Mouse (Mus musculus): ENCODE results near the gene Setd1a. TPM values are rescaled to one million over a fixed set of nuclear protein-coding genes. Genes with fewer than 3 reads are reported as not detected.
A peak's percentile ranks its signal among the peaks of the same experiment; 100 is the strongest.
"Not testable (repeated sequence)": the region's sequence is repeated elsewhere in the genome, so short reads cannot be mapped to it uniquely, and the experiment has no call there.

Gene Setd1a
- polyA plus RNA-seq, 1 experiment from 2014 or later, result 21.1 TPM

- ATAC-seq (ENCODE audit: insufficient read depth, low FRiP score, low read depth), result no peak
- H3K4me3 ChIP-seq (replicated peaks), result no peak overlapping the region
- H3K36me3 ChIP-seq, result no peaks in the 10 kb centered on the region
- 52% methylated on average over 13 of the region's 13 CpGs for WGBS
- no peaks in the 10 kb centered on the region for H3K27me3 ChIP-seq (replicated peaks)
- H3K27ac ChIP-seq, result no peak overlapping the region
- H3K9ac ChIP-seq, result no peak overlapping the region
- no peak overlapping the region for H3K4me2 ChIP-seq
- H3K9me3 ChIP-seq, result no peaks in the 10 kb centered on the region
- peaks cover 3% of the 10 kb centered on the region; the same call in 1 of the 2 replicates for H3K4me1 ChIP-seq
Observed at GRCm38 (mm10) chr7:127820836-127821509, 44.5 kb downstream of the Setd1a start.

- no peaks in the 10 kb centered on the region for H3K9me3 ChIP-seq
- H3K27me3 ChIP-seq (replicated peaks), result no peaks in the 10 kb centered on the region
- H3K9ac ChIP-seq, result no peak overlapping the region
- H3K4me2 ChIP-seq, result no peak overlapping the region
- no peak for ATAC-seq (ENCODE audit: insufficient read depth, low FRiP score, low read depth)
- no peak overlapping the region for H3K4me3 ChIP-seq (replicated peaks)
- 79% methylated on average over 3 of the region's 3 CpGs for WGBS
- no peak overlapping the region for H3K27ac ChIP-seq
- H3K36me3 ChIP-seq, result no peaks in the 10 kb centered on the region
- H3K4me1 ChIP-seq, result peaks cover 3% of the 10 kb centered on the region; the same call in 1 of the 2 replicates
Observed at GRCm38 (mm10) chr7:127822494-127822893, 46.0 kb downstream of the Setd1a start.

- no peaks in the 10 kb centered on the region for H3K9me3 ChIP-seq
- peaks cover 3% of the 10 kb centered on the region; the same call in 1 of the 2 replicates for H3K4me1 ChIP-seq
- 63% methylated on average over 11 of the region's 11 CpGs for WGBS
- no peak overlapping the region for H3K27ac ChIP-seq
- H3K9ac ChIP-seq, result peak overlapping the region; percentile 52
- peak overlapping the region; percentile 70 for H3K4me2 ChIP-seq
- H3K27me3 ChIP-seq (replicated peaks), result no peaks in the 10 kb centered on the region
- H3K36me3 ChIP-seq, result no peaks in the 10 kb centered on the region
- H3K4me3 ChIP-seq (replicated peaks), result peak overlapping the region; percentile 55
- ATAC-seq (ENCODE audit: insufficient read depth, low FRiP score, low read depth), result no peak
Observed at GRCm38 (mm10) chr7:127823236-127824171, 47.0 kb downstream of the Setd1a start.

- Histone ChIP-seq H3K27me3 (replicated peaks) (no peaks in the 10 kb centered on the region), H3K9me3 (no peaks in the 10 kb centered on the region), H3K4me2 (peak within 1 kb of the TSS; percentile 70), H3K9ac (peak within 1 kb of the TSS; percentile 52), H3K4me3 (replicated peaks) (peak within 1 kb of the TSS; percentile 55), H3K36me3 (no peaks in the 10 kb centered on the region), H3K27ac (no peak within 1 kb of the TSS; the same call in 1 of the 2 replicates), H3K4me1 (peaks cover 3% of the 10 kb centered on the region; the same call in 1 of the 2 replicates)
- peak; percentile 36; the same call in 1 of the 2 replicates for ATAC-seq (ENCODE audit: insufficient read depth, low FRiP score, low read depth)
- 4% methylated on average over 27 of the region's 38 CpGs for WGBS
Observed at GRCm38 (mm10) chr7:127824176-127824871, 47.9 kb downstream of the Setd1a start, which contains the start of the genes Stx4a and Stx1b. Gene Stx4a, plus strand, starts transcription at chr7:127824294. Gene Stx1b, minus strand, starts transcription at chr7:127824549.

- H3K4me2 ChIP-seq, result no peak overlapping the region
- no peak overlapping the region for H3K4me3 ChIP-seq (replicated peaks)
- no peak overlapping the region for H3K27ac ChIP-seq
- H3K36me3 ChIP-seq, result no peaks in the 10 kb centered on the region
- no peak for ATAC-seq (ENCODE audit: insufficient read depth, low FRiP score, low read depth)
- no peak overlapping the region for H3K9ac ChIP-seq
- 86% methylated on average over 2 of the region's 2 CpGs for WGBS
- H3K4me1 ChIP-seq, result no peaks in the 10 kb centered on the region
- H3K9me3 ChIP-seq, result no peaks in the 10 kb centered on the region
- no peaks in the 10 kb centered on the region for H3K27me3 ChIP-seq (replicated peaks)
Observed at GRCm38 (mm10) chr7:127835550-127835949, 59.1 kb downstream of the Setd1a start.

- Histone ChIP-seq H3K4me2 (no peak overlapping the region), H3K27ac (no peak overlapping the region), H3K4me1 (0 out of 2 replicates have a peak, but pooled peaks cover 5% of the 10 kb centered on the region), H3K4me3 (replicated peaks) (no peak overlapping the region), H3K36me3 (no peaks in the 10 kb centered on the region), H3K27me3 (replicated peaks) (no peaks in the 10 kb centered on the region), H3K9ac (no peak overlapping the region), H3K9me3 (no peaks in the 10 kb centered on the region)
- ATAC-seq (ENCODE audit: insufficient read depth, low FRiP score, low read depth), result no peak
- 86% methylated on average over 5 of the region's 5 CpGs for WGBS
Observed at GRCm38 (mm10) chr7:127837473-127837872, 61.0 kb downstream of the Setd1a start.

- ATAC-seq (ENCODE audit: insufficient read depth, low FRiP score, low read depth); H3K27me3 ChIP-seq (replicated peaks); H3K9me3 ChIP-seq; H3K4me3 ChIP-seq (replicated peaks); H3K4me1 ChIP-seq; H3K27ac ChIP-seq; H3K9ac ChIP-seq; H3K4me2 ChIP-seq; H3K36me3 ChIP-seq: not testable (repeated sequence)
- 83% methylated on average over 4 of the region's 4 CpGs for WGBS
Observed at GRCm38 (mm10) chr7:127837878-127838277, 61.4 kb downstream of the Setd1a start.

- ATAC-seq (ENCODE audit: insufficient read depth, low FRiP score, low read depth); H3K27ac ChIP-seq; H3K9ac ChIP-seq; H3K27me3 ChIP-seq (replicated peaks); H3K4me2 ChIP-seq; H3K4me3 ChIP-seq (replicated peaks); H3K9me3 ChIP-seq; H3K4me1 ChIP-seq: not testable (repeated sequence)
- H3K36me3 ChIP-seq, result peaks cover 15% of the 10 kb centered on the region
- 75% methylated on average over 2 of the region's 2 CpGs for WGBS
Observed at GRCm38 (mm10) chr7:127840031-127840430, 63.6 kb downstream of the Setd1a start.

GRCm38 (mm10) chr7:127840886-127841285 lies 64.4 kb downstream of the Setd1a start:
- Histone ChIP-seq H3K27me3 (replicated peaks) (no peaks in the 10 kb centered on the region), H3K27ac (peak overlapping the region; percentile 91), H3K36me3 (peaks cover 18% of the 10 kb centered on the region), H3K4me1 (0 out of 2 replicates have a peak, but pooled peaks cover 5% of the 10 kb centered on the region), H3K9me3 (no peaks in the 10 kb centered on the region), H3K9ac (0 out of 2 replicates have a peak overlapping the region, but pooled peaks have one; percentile 9), H3K4me3 (replicated peaks) (peak overlapping the region; percentile 78), H3K4me2 (peak overlapping the region; percentile 87)
- 1% methylated on average over 15 of the region's 15 CpGs for WGBS
- ATAC-seq (ENCODE audit: insufficient read depth, low FRiP score, low read depth), result no peak

GRCm38 (mm10) chr7:127841340-127842000 lies 65.0 kb downstream of the Setd1a start:
- 0 out of 2 replicates have a peak, but pooled peaks cover 5% of the 10 kb centered on the region for H3K4me1 ChIP-seq
- peak; percentile 90 for ATAC-seq (ENCODE audit: insufficient read depth, low FRiP score, low read depth)
- H3K36me3 ChIP-seq, result peaks cover 24% of the 10 kb centered on the region
- H3K4me3 ChIP-seq (replicated peaks), result peak overlapping the region; percentile 78
- H3K27me3 ChIP-seq (replicated peaks), result no peaks in the 10 kb centered on the region
- H3K9ac ChIP-seq, result peak overlapping the region; percentile 48
- H3K4me2 ChIP-seq, result peak overlapping the region; percentile 87
- under 1% methylated on average over 46 of the region's 46 CpGs for WGBS
- H3K9me3 ChIP-seq, result no peaks in the 10 kb centered on the region
- H3K27ac ChIP-seq, result peak overlapping the region; percentile 91
